Mouse (Mus musculus) limb, embryonic 14.5 days (tissue): Measurements from ENCODE around the gene Pga5. TPM values are rescaled to one million over a fixed set of nuclear protein-coding genes. Genes with fewer than 3 reads are reported as not detected.

Experiments used
- ATAC-seq: fragments of 200-750 bp; cut with Nextera tagmentation; 2 replicates; pipeline ENCODE4 v1.8.0; 2017; ENCODE audit warnings: low read depth, moderate number of reproducible peaks, moderate TSS enrichment; ENCODE audit not compliant: low FRiP score
- DNase-seq: peaks from one replicate; pipeline ENCODE4 v3.0.0-alpha.2; 2015; ENCODE audit warnings: low spot score
- H3K27ac ChIP-seq: fragments of 300-500 bp; sonication (generic); replicated peaks from 2 replicates; pipeline ENCODE4 v1.5.1; 2014; ENCODE audit warnings: low read depth, mild to moderate bottlenecking, low read length, moderate library complexity, mixed read lengths
- H3K27me3 ChIP-seq: fragments of 300-500 bp; sonication (generic); 2 replicates; pipeline ENCODE4 v1.6.1; 2014; ENCODE audit warnings: low read length, mixed read lengths; ENCODE audit not compliant: control insufficient read depth, insufficient read depth
- H3K36me3 ChIP-seq: fragments of 300-500 bp; sonication (generic); 2 replicates; pipeline ENCODE4 v1.6.1; 2014; ENCODE audit warnings: mild to moderate bottlenecking, low read length, moderate library complexity, mixed read lengths; ENCODE audit not compliant: control insufficient read depth, insufficient read depth
- H3K4me1 ChIP-seq: fragments of 300-500 bp; sonication (generic); 2 replicates; pipeline ENCODE4 v1.6.1; 2014; ENCODE audit warnings: antibody characterized with exemption, low read length, mixed read lengths; ENCODE audit not compliant: control insufficient read depth, insufficient read depth
- H3K4me2 ChIP-seq: fragments of 300-500 bp; sonication (generic); replicated peaks from 2 replicates; pipeline ENCODE4 v1.6.1; 2014; ENCODE audit warnings: low read depth, mild to moderate bottlenecking, low read length, moderate library complexity; ENCODE audit not compliant: severe bottlenecking
- H3K4me3 ChIP-seq: fragments of 300-500 bp; sonication (generic); replicated peaks from 2 replicates; pipeline ENCODE4 v1.5.1; 2014; ENCODE audit warnings: low read length
- H3K9ac ChIP-seq: fragments of 300-500 bp; sonication (generic); 2 replicates; pipeline ENCODE4 v1.6.1; 2014; ENCODE audit warnings: mild to moderate bottlenecking, low read depth, low read length, moderate library complexity; ENCODE audit not compliant: severe bottlenecking
- H3K9me3 ChIP-seq: fragments of 300-500 bp; sonication (generic); 2 replicates; pipeline ENCODE4 v1.6.1; 2016; ENCODE audit warnings: low read length; ENCODE audit not compliant: control insufficient read depth
- POLR2A ChIP-seq: fragments of 200-500 bp; IDR thresholded peaks from 2 replicates; pipeline ENCODE4 v1.8.0; 2012; ENCODE audit warnings: inconsistent platforms, mild to moderate bottlenecking, moderate library complexity, borderline replicate concordance; ENCODE audit not compliant: insufficient read depth, insufficient read length; ENCODE audit errors: extremely low read depth
- WGBS: fragments of 180-500 bp; shearing (Covaris S2); extraction: QIAGEN DNeasy Blood & Tissue Kit; methylation state at CpG from one replicate; pipeline ENCODE4 v1.1.7; 2014; 5-methylcytosine and 5-hydroxymethylcytosine counted together
- polyA plus RNA-seq, 2 experiments: library from polyadenylated mRNA; depleted of rRNA in 1 of 2; stranded (reverse) in 1 of 2; unstranded in 1 of 2; fragments of >200 nt; fragmentation: Nextera tagmentation in 1 of 2; extraction: Ambion mirVana in 1 of 2; gene quantifications; 2 replicates each; pipeline versions ENCODE4 v1.2.1 to v1.2.3; 2012 to 2014

Pga5 gene
- 0.12 and 0.23 TPM in 2 replicates for polyA plus RNA-seq (2012; rRNA removed)
- polyA plus RNA-seq (2014; fragmentation: Nextera tagmentation; extraction: Ambion mirVana) = not detected in 2 replicates

GRCm38 (mm10) chr19:10677915-10678771 is at the start of gene Pga5:
Pga5 (minus strand) TSS chr19:10678071.
- Histone ChIP-seq H3K27me3 (no peaks in the 10 kb centered on the region), H3K27ac (no peak within 1 kb of the TSS), H3K9ac (no peak within 1 kb of the TSS), H3K4me2 (no peak within 1 kb of the TSS), H3K36me3 (no peaks in the 10 kb centered on the region), H3K4me1 (0 out of 2 replicates have a peak, but pooled peaks cover 3% of the 10 kb centered on the region), H3K9me3 (no peaks in the 10 kb centered on the region), H3K4me3 (no peak within 1 kb of the TSS)
- WGBS = 35% methylated on average over 6 of the region's 6 CpGs
- ATAC-seq = no peak
- peak; percentile 81 for DNase-seq
- TF ChIP-seq POLR2A = no peak

GRCm38 (mm10) chr19:10724629-10725363 is 46.9 kb upstream of the Pga5 start:
- Histone ChIP-seq H3K27ac (no peak overlapping the region), H3K36me3 (no peaks in the 10 kb centered on the region), H3K27me3 (no peaks in the 10 kb centered on the region), H3K9me3 (no peaks in the 10 kb centered on the region), H3K4me2 (no peak overlapping the region), H3K4me1 (peaks cover 13% of the 10 kb centered on the region; the same call in 1 of the 2 replicates), H3K4me3 (no peak overlapping the region), H3K9ac (no peak overlapping the region)
- DNase-seq (no peak), ATAC-seq (no peak)
- 72% methylated on average over 13 of the region's 13 CpGs for WGBS
- TF ChIP-seq POLR2A = no peak

GRCm38 (mm10) chr19:10723649-10724048 is 45.8 kb upstream of the Pga5 start:
- DNase-seq (peak; percentile 49), ATAC-seq (no peak)
- WGBS = 22% methylated on average over 5 of the region's 5 CpGs

GRCm38 (mm10) chr19:10723084-10723483 is 45.2 kb upstream of the Pga5 start:
- no peak overlapping the region for H3K9ac ChIP-seq
- no peak overlapping the region for H3K4me2 ChIP-seq
- no peak for DNase-seq
- peaks cover 13% of the 10 kb centered on the region; the same call in 1 of the 2 replicates for H3K4me1 ChIP-seq
- WGBS = 16% methylated on average over 13 of the region's 13 CpGs
- no peaks in the 10 kb centered on the region for H3K27me3 ChIP-seq
- ATAC-seq = no peak
- TF ChIP-seq POLR2A = no peak
- no peaks in the 10 kb centered on the region for H3K9me3 ChIP-seq
- H3K27ac ChIP-seq = no peak overlapping the region
- no peaks in the 10 kb centered on the region for H3K36me3 ChIP-seq
- no peak overlapping the region for H3K4me3 ChIP-seq

More at GRCm38 (mm10) chr19:10723649-10724048, 45.8 kb upstream of the Pga5 start:
- Histone ChIP-seq H3K36me3 (no peaks in the 10 kb centered on the region), H3K27ac (no peak overlapping the region), H3K27me3 (no peaks in the 10 kb centered on the region), H3K9ac (no peak overlapping the region), H3K9me3 (no peaks in the 10 kb centered on the region), H3K4me3 (no peak overlapping the region), H3K4me1 (peaks cover 13% of the 10 kb centered on the region; the same call in 1 of the 2 replicates), H3K4me2 (no peak overlapping the region)
- no peak for TF ChIP-seq POLR2A

- no peaks in the 10 kb centered on the region for H3K36me3 ChIP-seq
- DNase-seq (no peak), ATAC-seq (no peak)
- H3K4me3 ChIP-seq = no peak overlapping the region
- no peak overlapping the region for H3K4me2 ChIP-seq
- no peaks in the 10 kb centered on the region for H3K27me3 ChIP-seq
- H3K27ac ChIP-seq = no peak overlapping the region
- no peak overlapping the region for H3K9ac ChIP-seq
- peaks cover 13% of the 10 kb centered on the region; the same call in 1 of the 2 replicates for H3K4me1 ChIP-seq
- WGBS = 25% methylated on average over 5 of the region's 5 CpGs
- no peak for TF ChIP-seq POLR2A
- H3K9me3 ChIP-seq = no peaks in the 10 kb centered on the region
Observed at GRCm38 (mm10) chr19:10721064-10721463, 43.2 kb upstream of the Pga5 start.
